Mouse (Mus musculus): ENCODE results near the gene Aaed1.
A peak's percentile ranks its signal among the peaks of the same experiment; 100 is the strongest.

The Aaed1 gene

GRCm38 (mm10) chr13:64250363-64250762 is 62.1 kb downstream of the Aaed1 start:
- DNase-seq (ENCODE audit: low spot score in 2 of 2) = no peak

- peak; percentile 72 to 88 for DNase-seq (ENCODE audit: low spot score in 2 of 2)
Observed at GRCm38 (mm10) chr13:64248775-64249524, 63.6 kb downstream of the Aaed1 start.

GRCm38 (mm10) chr13:64248161-64248774 is 64.2 kb downstream of the Aaed1 start:
- DNase-seq (ENCODE audit: low spot score in 2 of 2) = peak; percentile 71 to 76

GRCm38 (mm10) chr13:64246106-64246505 is 66.4 kb downstream of the Aaed1 start:
- no peak for DNase-seq (ENCODE audit: low spot score in 2 of 2)

- no peak for DNase-seq (ENCODE audit: low spot score in 2 of 2)
Observed at GRCm38 (mm10) chr13:64244685-64245261, 67.7 kb downstream of the Aaed1 start.

- no peak for DNase-seq (ENCODE audit: low spot score in 2 of 2)
Observed at GRCm38 (mm10) chr13:64242721-64243120, 69.8 kb downstream of the Aaed1 start.

- DNase-seq (ENCODE audit: low spot score in 2 of 2) = no peak
Observed at GRCm38 (mm10) chr13:64240626-64241025, 71.9 kb downstream of the Aaed1 start.

- no peak for DNase-seq (ENCODE audit: low spot score in 2 of 2)
Observed at GRCm38 (mm10) chr13:64237681-64238157, 74.8 kb downstream of the Aaed1 start.

- DNase-seq (ENCODE audit: low spot score in 2 of 2) = peak in 1 of 2 experiments; percentile 33
Observed at GRCm38 (mm10) chr13:64237000-64237680, 75.4 kb downstream of the Aaed1 start.

- no peak for DNase-seq (ENCODE audit: low spot score in 2 of 2)
Observed at GRCm38 (mm10) chr13:64235777-64236176, 76.7 kb downstream of the Aaed1 start.

- no peak for DNase-seq (ENCODE audit: low spot score in 2 of 2)
Observed at GRCm38 (mm10) chr13:64235062-64235715, 77.3 kb downstream of the Aaed1 start.

- DNase-seq (ENCODE audit: low spot score in 2 of 2) = no peak
Observed at GRCm38 (mm10) chr13:64233139-64233538, 79.4 kb downstream of the Aaed1 start.

- DNase-seq (ENCODE audit: low spot score in 2 of 2) = no peak
Observed at GRCm38 (mm10) chr13:64226725-64227124, 85.8 kb downstream of the Aaed1 start.

- no peak for DNase-seq (ENCODE audit: low spot score in 2 of 2)
Observed at GRCm38 (mm10) chr13:64225738-64226137, 86.8 kb downstream of the Aaed1 start.
